Mouse (Mus musculus) adipose tissue, adult 10 weeks (tissue): ENCODE measurements around the gene Cd300e. TPM values are rescaled to one million over a fixed set of nuclear protein-coding genes. Genes with fewer than 3 reads are reported as not detected.

Source experiments
- polyA plus RNA-seq: library from polyadenylated mRNA; stranded (reverse); fragments of 350-450 nt; fragmentation: Illumina TruSeq; extraction: RNeasy Lipid Tissue Mini Kit (QIAGEN cat#74804); gene quantifications from one replicate; pipeline ENCODE4 v1.2.3, GENCODE M21; 2014; ENCODE audit warnings: low read depth, low replicate concordance

Gene Cd300e
- not detected for polyA plus RNA-seq

GRCm38 (mm10) chr11:115062077-115062476 lies at the start of gene Cd300e:
Gene Cd300e (minus strand): TSS chr11:115062177.

GRCm38 (mm10) chr11:115091362-115091901 lies 29.5 kb upstream of the Cd300e start, which contains the start of gene Rab37:
Gene Rab37 (plus strand): TSS chr11:115091431.

GRCm38 (mm10) chr11:115048259-115048658 lies 13.7 kb downstream of the Cd300e start, which contains the start of gene Cd300ld3:
Gene Cd300ld3 (minus strand): TSS chr11:115048409.

GRCm38 (mm10) chr11:115037669-115038068 lies 24.3 kb downstream of the Cd300e start, which contains the start of gene Cd300ld5:
Gene Cd300ld5 (minus strand): TSS chr11:115037769.

GRCm38 (mm10) chr11:115026912-115027311 lies 35.1 kb downstream of the Cd300e start, which contains the start of gene Cd300ld4:
Gene Cd300ld4 (minus strand): TSS chr11:115027012.

GRCm38 (mm10) chr11:115016093-115016492 lies 45.9 kb downstream of the Cd300e start, which contains the start of gene Cd300ld2:
Gene Cd300ld2 (minus strand): TSS chr11:115016193.

Other genes with a start within 250 kb of the Cd300e start
- gene Gprc5c, start 211.0 kb downstream of the Cd300e start, polyA plus RNA-seq, result 71.0 TPM
- 8.6 TPM for gene Cd300a, start 172.1 kb downstream of the Cd300e start, polyA plus RNA-seq
- gene Cd300lb, start 127.8 kb downstream of the Cd300e start, polyA plus RNA-seq, result 5.1 TPM
- not detected for gene Cd300c, start 93.0 kb downstream of the Cd300e start, polyA plus RNA-seq
- 5.6 TPM for gene Cd300ld, start 72.3 kb downstream of the Cd300e start, polyA plus RNA-seq
- gene Cd300c2, start 60.3 kb downstream of the Cd300e start, polyA plus RNA-seq, result 6.4 TPM
- gene Cd300ld2, start 46.0 kb downstream of the Cd300e start, polyA plus RNA-seq, result not detected
- gene Cd300ld4, start 35.2 kb downstream of the Cd300e start, polyA plus RNA-seq, result 5.1 TPM
- gene Cd300ld5, start 24.4 kb downstream of the Cd300e start, polyA plus RNA-seq, result 7.2 TPM
- 17.1 TPM for gene Cd300ld3, start 13.8 kb downstream of the Cd300e start, polyA plus RNA-seq
- gene Rab37, start 29.3 kb upstream of the Cd300e start, polyA plus RNA-seq, result 0.61 TPM
- 0.52 TPM for gene Cd300lf, start 71.8 kb upstream of the Cd300e start, polyA plus RNA-seq
- gene Slc9a3r1, start 101.2 kb upstream of the Cd300e start, polyA plus RNA-seq, result 73.1 TPM
- 8.6 TPM for gene Tmem104, start 125.3 kb upstream of the Cd300e start, polyA plus RNA-seq
- 37.4 TPM for gene Nat9, start 125.7 kb upstream of the Cd300e start, polyA plus RNA-seq
- not detected for gene Grin2c, start 205.1 kb upstream of the Cd300e start, polyA plus RNA-seq
- 9.3 TPM for gene Fdxr, start 214.9 kb upstream of the Cd300e start, polyA plus RNA-seq
- gene Fads6, start 235.5 kb upstream of the Cd300e start, polyA plus RNA-seq, result 4.6 TPM
- gene Otop2, start 245.0 kb upstream of the Cd300e start, polyA plus RNA-seq, result not detected